Mouse (Mus musculus) stomach, embryonic 14.5 days (tissue): ENCODE measurements around the gene Rp2. TPM values are rescaled to one million over a fixed set of nuclear protein-coding genes. Genes with fewer than 3 reads are reported as not detected.
"Not testable (repeated sequence)": the region's sequence is repeated elsewhere in the genome, so short reads cannot be mapped to it uniquely, and the experiment has no call there.

ENCODE experiments used
- ATAC-seq: fragments of 200-750 bp; cut with Nextera tagmentation; 2 replicates; pipeline ENCODE4 v1.8.0; 2017; ENCODE audit warnings: low read depth, moderate TSS enrichment; ENCODE audit not compliant: insufficient number of reproducible peaks, insufficient read depth, low FRiP score
- H3K27ac ChIP-seq: fragments of 300-500 bp; sonication (generic); 2 replicates; pipeline ENCODE4 v1.5.1; 2014; ENCODE audit warnings: mild to moderate bottlenecking, low read length, moderate library complexity, mixed read lengths
- H3K27me3 ChIP-seq: fragments of 300-500 bp; sonication (generic); 2 replicates; pipeline ENCODE4 v1.6.1; 2014; ENCODE audit warnings: low read length, control low read depth, mixed read lengths; ENCODE audit not compliant: control insufficient read depth, insufficient read depth
- H3K36me3 ChIP-seq: fragments of 300-500 bp; sonication (generic); 2 replicates; pipeline ENCODE4 v1.6.1; 2014; ENCODE audit warnings: mild to moderate bottlenecking, control low read depth, low read length, moderate library complexity, mixed read lengths; ENCODE audit not compliant: control insufficient read depth, insufficient read depth
- H3K4me1 ChIP-seq: fragments of 300-500 bp; sonication (generic); 2 replicates; pipeline ENCODE4 v1.6.1; 2014; ENCODE audit warnings: low read length, control low read depth, mixed read lengths; ENCODE audit not compliant: control insufficient read depth, insufficient read depth
- H3K4me2 ChIP-seq: fragments of 300-500 bp; sonication (generic); replicated peaks from 2 replicates; pipeline ENCODE4 v1.6.1; 2014; ENCODE audit warnings: low read depth, low read length, control low read depth
- H3K4me3 ChIP-seq: fragments of 300-500 bp; sonication (generic); 2 replicates; pipeline ENCODE4 v1.5.1; 2014; ENCODE audit warnings: low read depth, low read length, control low read depth
- H3K9ac ChIP-seq: fragments of 300-500 bp; sonication (generic); replicated peaks from 2 replicates; pipeline ENCODE4 v1.6.1; 2014; ENCODE audit warnings: low read depth, mild to moderate bottlenecking, control low read depth, low read length, moderate library complexity, mixed read lengths
- H3K9me3 ChIP-seq: fragments of 300-500 bp; sonication (generic); 2 replicates; pipeline ENCODE4 v1.6.1; 2016; ENCODE audit warnings: low read depth, low read length, control low read depth; ENCODE audit not compliant: control insufficient read depth
- WGBS: fragments of 180-500 bp; shearing (Covaris S2); extraction: QIAGEN DNeasy Blood & Tissue Kit; methylation state at CpG from one replicate; pipeline ENCODE4 v1.1.7; 2014; 5-methylcytosine and 5-hydroxymethylcytosine counted together
- polyA plus RNA-seq: library from polyadenylated mRNA; unstranded; fragments of >200 nt; fragmentation: Nextera tagmentation; extraction: Ambion mirVana; gene quantifications from 2 replicates; pipeline ENCODE4 v1.2.1, GENCODE M21; 2014

The Rp2 gene
- 23.0 and 24.5 TPM in 2 replicates for polyA plus RNA-seq

- no peaks in the 10 kb centered on the region for H3K36me3 ChIP-seq
- WGBS: 19% methylated on average over 35 of the region's 35 CpGs
- no peaks in the 10 kb centered on the region for H3K4me1 ChIP-seq
- H3K4me2 ChIP-seq: peak within 1 kb of the TSS; percentile 40
- H3K27me3 ChIP-seq: no peaks in the 10 kb centered on the region
- H3K4me3 ChIP-seq: peak within 1 kb of the TSS; percentile 56
- no peaks in the 10 kb centered on the region for H3K9me3 ChIP-seq
- H3K9ac ChIP-seq: peak within 1 kb of the TSS; percentile 29
- peak; percentile 100 for ATAC-seq
- H3K27ac ChIP-seq: peak within 1 kb of the TSS; percentile 61
Observed at GRCm38 (mm10) chrX:20364391-20365365, at the start of gene Rp2. Gene Rp2, plus strand, starts transcription at chrX:20364481.

- WGBS: 61% methylated on average over 1 of the region's 1 CpGs
- no peak overlapping the region for H3K9ac ChIP-seq
- no peak overlapping the region for H3K4me2 ChIP-seq
- no peak overlapping the region for H3K4me3 ChIP-seq
- no peaks in the 10 kb centered on the region for H3K4me1 ChIP-seq
- no peaks in the 10 kb centered on the region for H3K9me3 ChIP-seq
- ATAC-seq: no peak
- H3K27ac ChIP-seq: no peak overlapping the region
- no peaks in the 10 kb centered on the region for H3K36me3 ChIP-seq
- no peaks in the 10 kb centered on the region for H3K27me3 ChIP-seq
Observed at GRCm38 (mm10) chrX:20332756-20333155, 31.5 kb upstream of the Rp2 start.

GRCm38 (mm10) chrX:20335722-20336121 is 28.6 kb upstream of the Rp2 start:
- no peak overlapping the region for H3K9ac ChIP-seq
- 17% methylated on average over 2 of the region's 2 CpGs for WGBS
- no peak overlapping the region for H3K4me3 ChIP-seq
- no peaks in the 10 kb centered on the region for H3K9me3 ChIP-seq
- H3K27ac ChIP-seq: no peak overlapping the region
- H3K36me3 ChIP-seq: no peaks in the 10 kb centered on the region
- H3K27me3 ChIP-seq: no peaks in the 10 kb centered on the region
- no peak for ATAC-seq
- no peaks in the 10 kb centered on the region for H3K4me1 ChIP-seq
- no peak overlapping the region for H3K4me2 ChIP-seq

GRCm38 (mm10) chrX:20344980-20345379 is 19.3 kb upstream of the Rp2 start:
- H3K27ac ChIP-seq: no peak overlapping the region
- no peaks in the 10 kb centered on the region for H3K36me3 ChIP-seq
- no peak overlapping the region for H3K4me2 ChIP-seq
- H3K9ac ChIP-seq: no peak overlapping the region
- no peak overlapping the region for H3K4me3 ChIP-seq
- H3K4me1 ChIP-seq: no peaks in the 10 kb centered on the region
- no peaks in the 10 kb centered on the region for H3K9me3 ChIP-seq
- no peaks in the 10 kb centered on the region for H3K27me3 ChIP-seq
- no peak for ATAC-seq

GRCm38 (mm10) chrX:20346355-20346754 is 17.9 kb upstream of the Rp2 start:
- 74% methylated on average over 3 of the region's 3 CpGs for WGBS

GRCm38 (mm10) chrX:20350241-20350640 is 14.0 kb upstream of the Rp2 start:
- H3K4me2 ChIP-seq, H3K9ac ChIP-seq, H3K4me3 ChIP-seq, H3K27ac ChIP-seq, H3K4me1 ChIP-seq, H3K9me3 ChIP-seq, H3K27me3 ChIP-seq, ATAC-seq, H3K36me3 ChIP-seq: not testable (repeated sequence)
- WGBS: 82% methylated on average over 3 of the region's 4 CpGs

More at GRCm38 (mm10) chrX:20346355-20346754, 17.9 kb upstream of the Rp2 start:
- ATAC-seq: no peak
- Histone ChIP-seq H3K4me2 (no peak overlapping the region), H3K27ac (no peak overlapping the region), H3K4me1 (no peaks in the 10 kb centered on the region), H3K4me3 (no peak overlapping the region), H3K27me3 (no peaks in the 10 kb centered on the region), H3K36me3 (no peaks in the 10 kb centered on the region), H3K9me3 (no peaks in the 10 kb centered on the region), H3K9ac (no peak overlapping the region)

GRCm38 (mm10) chrX:20355283-20355682 is 9.0 kb upstream of the Rp2 start:
- Histone ChIP-seq H3K9ac (no peak overlapping the region), H3K9me3 (no peaks in the 10 kb centered on the region), H3K4me2 (no peak overlapping the region), H3K4me3 (no peak overlapping the region), H3K27ac (no peak overlapping the region), H3K27me3 (no peaks in the 10 kb centered on the region), H3K4me1 (no peaks in the 10 kb centered on the region), H3K36me3 (no peaks in the 10 kb centered on the region)
- no peak for ATAC-seq
- WGBS: 72% methylated on average over 1 of the region's 1 CpGs

- no peaks in the 10 kb centered on the region for H3K36me3 ChIP-seq
- H3K27me3 ChIP-seq: no peaks in the 10 kb centered on the region
- no peak overlapping the region for H3K4me2 ChIP-seq
- no peak overlapping the region for H3K9ac ChIP-seq
- no peak for ATAC-seq
- no peak overlapping the region for H3K4me3 ChIP-seq
- H3K4me1 ChIP-seq: no peaks in the 10 kb centered on the region
- no peaks in the 10 kb centered on the region for H3K9me3 ChIP-seq
- H3K27ac ChIP-seq: no peak overlapping the region
- 47% methylated on average over 3 of the region's 3 CpGs for WGBS
Observed at GRCm38 (mm10) chrX:20356309-20356708, 8.0 kb upstream of the Rp2 start.
